Mouse (Mus musculus) stomach, adult 2 months (tissue): ENCODE measurements around the gene Olfr293. TPM values are rescaled to one million over a fixed set of nuclear protein-coding genes. Genes with fewer than 3 reads are reported as not detected.

Source experiments
- polyA plus RNA-seq: library from polyadenylated mRNA; depleted of rRNA; stranded (reverse); fragments of >200 nt; gene quantifications from 2 replicates; pipeline ENCODE4 v1.2.3, GENCODE M21; 2012; rRNA removed

The Olfr293 gene
- polyA plus RNA-seq = not detected in 2 replicates

DNA sequence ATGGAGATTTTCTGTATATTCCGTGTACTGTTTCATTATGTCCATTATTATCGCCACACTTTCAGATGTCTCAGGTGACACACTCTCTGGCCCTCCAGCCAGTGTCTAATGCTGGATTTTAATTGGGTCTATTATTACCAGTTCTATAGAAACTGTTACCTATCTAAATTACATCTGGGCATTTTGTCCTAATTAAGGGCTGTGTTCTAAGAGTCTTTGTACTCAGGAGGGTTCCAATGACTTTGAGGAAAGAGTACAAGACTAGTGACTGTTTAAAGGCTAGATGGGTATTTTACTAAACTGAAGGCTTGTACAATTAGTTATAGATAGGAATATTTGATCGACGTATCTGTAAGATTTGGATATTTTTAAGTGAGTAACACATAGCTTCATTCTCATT is at the start of gene Olfr293:
Gene Olfr293 (plus strand): TSS at position 301 of the 400 bp plus-strand sequence.

DNA sequence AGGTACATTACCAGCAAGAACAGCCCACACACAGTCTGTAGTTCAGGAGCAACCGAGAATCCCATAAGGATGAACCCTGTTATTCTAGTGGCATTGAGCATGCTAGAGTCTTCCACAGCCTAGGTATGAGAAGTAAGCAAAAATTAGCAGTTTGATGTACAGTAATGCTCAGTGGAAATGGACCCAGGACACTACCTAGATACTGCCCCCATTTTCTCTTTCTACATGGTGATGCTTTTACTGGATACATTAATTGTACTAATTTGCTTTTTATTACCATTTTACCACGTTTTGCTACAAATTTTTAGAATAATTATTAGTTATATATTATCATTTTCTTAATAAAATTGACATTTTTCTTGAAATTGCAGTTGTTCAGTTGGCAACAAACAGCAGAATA is 32.3 kb upstream of the Olfr293 start, which contains the start of gene Olfr294:
Gene Olfr294 (minus strand): TSS at position 101 of the 400 bp plus-strand sequence.

DNA sequence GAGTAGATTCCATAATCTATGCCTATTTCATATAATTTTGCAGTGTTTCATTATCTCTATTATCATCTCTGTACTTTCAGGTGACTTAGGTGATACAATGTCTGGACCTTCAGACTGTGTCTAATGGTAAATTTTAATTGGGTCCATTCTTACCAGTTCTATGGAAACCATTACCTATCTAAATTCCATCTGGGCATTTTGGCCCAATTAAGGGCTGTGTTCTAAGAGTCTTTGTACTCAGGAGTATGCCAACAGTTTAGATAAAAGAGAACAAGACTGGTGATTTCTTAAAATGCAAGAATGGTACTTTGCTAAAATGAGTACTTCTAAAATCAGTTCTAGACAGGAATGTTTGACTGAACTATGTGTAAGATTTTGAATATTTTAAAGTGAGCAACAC is 39.2 kb downstream of the Olfr293 start, which contains the start of gene Olfr292:
Gene Olfr292 (plus strand): TSS at position 301 of the 400 bp plus-strand sequence.

Other genes with a start within 250 kb of the Olfr293 start
- not detected in 2 replicates for gene Olfr301, start 245.2 kb upstream of the Olfr293 start, polyA plus RNA-seq
- gene Olfr299, start 189.1 kb upstream of the Olfr293 start, polyA plus RNA-seq = not detected in 2 replicates
- not detected in 2 replicates for gene Olfr298, start 156.6 kb upstream of the Olfr293 start, polyA plus RNA-seq
- gene Olfr297, start 129.1 kb upstream of the Olfr293 start, polyA plus RNA-seq = not detected in 2 replicates
- gene Olfr295, start 65.2 kb upstream of the Olfr293 start, polyA plus RNA-seq = not detected in 2 replicates
- not detected in 2 replicates for gene Olfr294, start 32.4 kb upstream of the Olfr293 start, polyA plus RNA-seq
- not detected in 2 replicates for gene Olfr292, start 39.3 kb downstream of the Olfr293 start, polyA plus RNA-seq
- not detected in 2 replicates for gene Folh1, start 126.9 kb downstream of the Olfr293 start, polyA plus RNA-seq
- gene Vmn2r77, start 146.0 kb downstream of the Olfr293 start, polyA plus RNA-seq = not detected in 2 replicates